Mouse (Mus musculus) forebrain, embryonic 15.5 days (tissue): ENCODE measurements at regions not wholly inside any gene's neighbourhood (a gene's known extent, or its start where the extent isn't known, plus 50 kb on each side); places are given as distances from the start of the nearest gene placed in this dataset.

ENCODE experiments used
- ATAC-seq: fragments of 200-750 bp; cut with Nextera tagmentation; replicated peaks from 2 replicates; pipeline ENCODE4 v1.8.0; 2017; ENCODE audit warnings: mild to moderate bottlenecking, moderate TSS enrichment, moderate library complexity
- H3K27ac ChIP-seq: fragments of 300-500 bp; sonication (generic); replicated peaks from 2 replicates; pipeline ENCODE4 v1.5.1; 2015; ENCODE audit warnings: mild to moderate bottlenecking, inconsistent platforms
- H3K27me3 ChIP-seq: fragments of 300-500 bp; sonication (generic); 2 replicates; pipeline ENCODE4 v1.6.1; 2015; ENCODE audit warnings: inconsistent platforms
- H3K36me3 ChIP-seq: fragments of 300-500 bp; sonication (generic); 2 replicates; pipeline ENCODE4 v1.6.1; 2015; ENCODE audit warnings: mild to moderate bottlenecking, inconsistent platforms
- H3K4me1 ChIP-seq: fragments of 300-500 bp; sonication (generic); 2 replicates; pipeline ENCODE4 v1.6.1; 2015; ENCODE audit warnings: inconsistent platforms
- H3K4me2 ChIP-seq: fragments of 300-500 bp; sonication (generic); replicated peaks from 2 replicates; pipeline ENCODE4 v1.6.1; 2015; ENCODE audit warnings: mild to moderate bottlenecking, inconsistent platforms
- H3K4me3 ChIP-seq: fragments of 300-500 bp; sonication (generic); 2 replicates; pipeline ENCODE4 v1.5.1; 2015; ENCODE audit warnings: mild to moderate bottlenecking, inconsistent platforms
- H3K9ac ChIP-seq: fragments of 300-500 bp; sonication (generic); replicated peaks from 2 replicates; pipeline ENCODE4 v1.6.1; 2015; ENCODE audit warnings: mild to moderate bottlenecking, inconsistent platforms
- H3K9me3 ChIP-seq: fragments of 300-500 bp; sonication (generic); 2 replicates; pipeline ENCODE4 v1.6.1; 2016; ENCODE audit warnings: inconsistent platforms
- WGBS: fragments of 180-500 bp; shearing (Covaris S2); methylation state at CpG from one replicate; pipeline ENCODE4 v1.1.7; 2015; ENCODE audit warnings: mixed read lengths; 5-methylcytosine and 5-hydroxymethylcytosine counted together

GRCm38 (mm10) chr4:105507221-105507620, 282.4 kb upstream of the Gm12728 start:
- Histone ChIP-seq H3K4me1 (no peaks in the 10 kb centered on the region), H3K9ac (no peak overlapping the region), H3K4me2 (no peak overlapping the region), H3K36me3 (no peaks in the 10 kb centered on the region), H3K4me3 (no peak overlapping the region), H3K27ac (no peak overlapping the region), H3K9me3 (no peaks in the 10 kb centered on the region), H3K27me3 (no peaks in the 10 kb centered on the region)
- ATAC-seq: no peak
- 94% methylated on average over 7 of the region's 7 CpGs for WGBS

GRCm38 (mm10) chr4:105509091-105509490, 280.6 kb upstream of the Gm12728 start:
- H3K9ac ChIP-seq: no peak overlapping the region
- 89% methylated on average over 3 of the region's 3 CpGs for WGBS
- no peaks in the 10 kb centered on the region for H3K9me3 ChIP-seq
- H3K27ac ChIP-seq: no peak overlapping the region
- no peak overlapping the region for H3K4me3 ChIP-seq
- no peak overlapping the region for H3K4me2 ChIP-seq
- H3K4me1 ChIP-seq: no peaks in the 10 kb centered on the region
- H3K27me3 ChIP-seq: no peaks in the 10 kb centered on the region
- no peak for ATAC-seq
- H3K36me3 ChIP-seq: no peaks in the 10 kb centered on the region

DNA sequence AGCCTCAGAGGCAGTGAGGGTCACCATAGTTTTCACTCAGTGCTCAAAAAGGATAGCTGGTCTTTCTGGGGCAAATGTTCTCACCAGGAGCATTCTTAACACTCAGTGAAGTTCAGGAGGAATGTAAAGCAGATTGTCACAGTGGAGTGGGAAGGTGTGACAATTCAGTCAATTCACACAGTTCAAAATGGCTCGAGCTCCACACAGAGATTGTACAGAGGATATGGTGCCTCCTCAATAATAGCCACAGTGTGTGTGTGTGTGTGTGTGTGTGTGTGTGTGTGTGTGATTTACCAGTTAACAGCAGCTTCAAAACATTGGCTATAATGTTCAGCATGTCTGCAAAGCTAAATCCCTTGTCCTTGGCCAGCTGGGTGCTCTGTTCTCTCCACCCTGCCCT, 279.3 kb upstream of the Gm12728 start:
- H3K27me3 ChIP-seq: no peaks in the 10 kb centered on the region
- no peak overlapping the region for H3K9ac ChIP-seq
- H3K4me2 ChIP-seq: no peak overlapping the region
- ATAC-seq: no peak
- 89% methylated on average over 1 of the region's 1 CpGs for WGBS
- no peaks in the 10 kb centered on the region for H3K36me3 ChIP-seq
- H3K9me3 ChIP-seq: no peaks in the 10 kb centered on the region
- no peak overlapping the region for H3K4me3 ChIP-seq
- H3K27ac ChIP-seq: no peak overlapping the region
- H3K4me1 ChIP-seq: no peaks in the 10 kb centered on the region

DNA sequence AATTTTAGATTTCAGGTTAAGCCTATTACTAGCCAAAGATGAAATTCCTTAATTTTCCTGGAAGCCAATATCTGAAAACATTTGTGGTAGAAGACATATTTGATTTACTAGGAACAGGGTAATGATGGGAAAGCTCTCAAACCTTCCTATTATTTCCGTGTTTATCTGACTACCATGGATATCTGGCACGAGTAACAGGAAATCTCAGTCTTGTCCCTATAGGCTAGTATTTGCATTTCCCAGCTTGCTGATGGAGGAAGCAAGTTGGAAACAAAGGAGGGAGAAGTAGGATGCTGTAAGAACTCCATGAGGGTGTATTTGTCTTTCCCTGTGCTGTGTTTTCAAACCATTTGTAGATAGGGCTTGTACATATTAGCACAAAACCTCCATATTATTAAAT, 264.5 kb upstream of the Gm12728 start:
- WGBS: 75% methylated on average over 2 of the region's 2 CpGs
- no peak overlapping the region for H3K27ac ChIP-seq
- no peak overlapping the region for H3K9ac ChIP-seq
- H3K4me1 ChIP-seq: no peaks in the 10 kb centered on the region
- H3K4me3 ChIP-seq: no peak overlapping the region
- H3K9me3 ChIP-seq: no peaks in the 10 kb centered on the region
- no peak for ATAC-seq
- H3K4me2 ChIP-seq: no peak overlapping the region
- no peaks in the 10 kb centered on the region for H3K36me3 ChIP-seq
- no peaks in the 10 kb centered on the region for H3K27me3 ChIP-seq

- Histone ChIP-seq H3K36me3 (no peaks in the 10 kb centered on the region), H3K27ac (no peak overlapping the region), H3K4me3 (no peak overlapping the region), H3K27me3 (no peaks in the 10 kb centered on the region), H3K9ac (no peak overlapping the region), H3K4me1 (no peaks in the 10 kb centered on the region), H3K4me2 (no peak overlapping the region), H3K9me3 (no peaks in the 10 kb centered on the region)
- WGBS: 93% methylated on average over 7 of the region's 7 CpGs
- ATAC-seq: no peak
These were observed 262.9 kb upstream of the Gm12728 start for GRCm38 (mm10) chr4:105526755-105527154.

- Histone ChIP-seq H3K9me3 (no peaks in the 10 kb centered on the region), H3K4me3 (no peak overlapping the region), H3K27ac (no peak overlapping the region), H3K4me2 (no peak overlapping the region), H3K4me1 (no peaks in the 10 kb centered on the region), H3K36me3 (no peaks in the 10 kb centered on the region), H3K9ac (no peak overlapping the region), H3K27me3 (no peaks in the 10 kb centered on the region)
- whole genome bisulfite sequencing: 87% methylated on average over 3 of the region's 3 CpGs
- no peak for ATAC-seq
These were observed 262.4 kb upstream of the Gm12728 start for GRCm38 (mm10) chr4:105527316-105527715.

GRCm38 (mm10) chr4:105531651-105532425, 257.8 kb upstream of the Gm12728 start:
- no peaks in the 10 kb centered on the region for H3K9me3 ChIP-seq
- WGBS: 73% methylated on average over 16 of the region's 16 CpGs
- ATAC-seq: no peak
- no peaks in the 10 kb centered on the region for H3K36me3 ChIP-seq
- H3K9ac ChIP-seq: no peak overlapping the region
- no peak overlapping the region for H3K27ac ChIP-seq
- H3K27me3 ChIP-seq: no peaks in the 10 kb centered on the region
- H3K4me1 ChIP-seq: no peaks in the 10 kb centered on the region
- H3K4me2 ChIP-seq: no peak overlapping the region
- H3K4me3 ChIP-seq: no peak overlapping the region

GRCm38 (mm10) chr4:105535451-105535850, 254.2 kb upstream of the Gm12728 start:
- H3K4me1 ChIP-seq: no peaks in the 10 kb centered on the region
- H3K36me3 ChIP-seq: no peaks in the 10 kb centered on the region
- no peaks in the 10 kb centered on the region for H3K9me3 ChIP-seq
- no peak overlapping the region for H3K27ac ChIP-seq
- no peak overlapping the region for H3K4me2 ChIP-seq
- ATAC-seq: no peak
- no peaks in the 10 kb centered on the region for H3K27me3 ChIP-seq
- H3K4me3 ChIP-seq: no peak overlapping the region
- WGBS: 81% methylated on average over 6 of the region's 6 CpGs
- no peak overlapping the region for H3K9ac ChIP-seq

GRCm38 (mm10) chr4:105545486-105545885, 244.2 kb upstream of the Gm12728 start:
- H3K27me3 ChIP-seq: no peaks in the 10 kb centered on the region
- ATAC-seq: no peak
- no peak overlapping the region for H3K27ac ChIP-seq
- H3K36me3 ChIP-seq: no peaks in the 10 kb centered on the region
- H3K4me3 ChIP-seq: no peak overlapping the region
- H3K9ac ChIP-seq: no peak overlapping the region
- peaks cover 3% of the 10 kb centered on the region; the same call in 1 of the 2 replicates for H3K9me3 ChIP-seq
- H3K4me2 ChIP-seq: no peak overlapping the region
- H3K4me1 ChIP-seq: no peaks in the 10 kb centered on the region
- 84% methylated on average over 2 of the region's 2 CpGs for WGBS

GRCm38 (mm10) chr4:105549744-105550440, 239.8 kb upstream of the Gm12728 start:
- Histone ChIP-seq H3K36me3 (no peaks in the 10 kb centered on the region), H3K9ac (no peak overlapping the region), H3K27me3 (no peaks in the 10 kb centered on the region), H3K9me3 (peaks cover 3% of the 10 kb centered on the region; the same call in 1 of the 2 replicates), H3K27ac (no peak overlapping the region), H3K4me3 (no peak overlapping the region), H3K4me2 (no peak overlapping the region), H3K4me1 (no peaks in the 10 kb centered on the region)
- no peak for ATAC-seq
- WGBS: 81% methylated on average over 7 of the region's 7 CpGs

- no peaks in the 10 kb centered on the region for H3K9me3 ChIP-seq
- no peaks in the 10 kb centered on the region for H3K36me3 ChIP-seq
- WGBS: 96% methylated on average over 4 of the region's 4 CpGs
- H3K27ac ChIP-seq: no peak overlapping the region
- no peak overlapping the region for H3K4me2 ChIP-seq
- H3K27me3 ChIP-seq: no peaks in the 10 kb centered on the region
- no peaks in the 10 kb centered on the region for H3K4me1 ChIP-seq
- H3K4me3 ChIP-seq: no peak overlapping the region
- no peak for ATAC-seq
- no peak overlapping the region for H3K9ac ChIP-seq
These were observed 237.5 kb upstream of the Gm12728 start for GRCm38 (mm10) chr4:105551966-105552685.

DNA sequence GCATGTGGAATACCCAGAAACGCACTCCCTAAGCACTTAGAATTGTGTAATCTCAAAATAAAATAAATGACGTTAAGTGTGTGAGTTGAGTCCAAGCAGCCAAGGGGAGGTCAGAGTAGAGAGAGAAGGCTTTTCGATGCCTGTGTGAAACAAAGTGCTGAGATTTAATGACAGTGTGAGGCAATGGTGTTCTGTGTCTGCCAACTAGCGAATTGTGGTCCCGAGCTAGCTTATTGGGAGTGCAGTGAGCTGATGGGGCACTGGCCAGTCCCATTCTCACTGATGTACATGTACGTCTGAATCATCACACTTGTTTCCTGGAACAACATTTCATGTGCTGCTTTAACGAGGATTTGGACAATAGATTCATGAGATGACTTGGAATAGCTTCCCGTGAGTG, 234.7 kb upstream of the Gm12728 start:
- Histone ChIP-seq H3K4me2 (no peak overlapping the region), H3K9me3 (no peaks in the 10 kb centered on the region), H3K4me3 (no peak overlapping the region), H3K9ac (no peak overlapping the region), H3K4me1 (no peaks in the 10 kb centered on the region), H3K27ac (no peak overlapping the region), H3K36me3 (no peaks in the 10 kb centered on the region), H3K27me3 (no peaks in the 10 kb centered on the region)
- no peak for ATAC-seq
- WGBS: 69% methylated on average over 8 of the region's 8 CpGs
